Mouse (Mus musculus): Measurements from ENCODE around the gene Phactr4. TPM values are rescaled to one million over a fixed set of nuclear protein-coding genes. Genes with fewer than 3 reads are reported as not detected.

Phactr4 gene
- polyA plus RNA-seq, 1 experiment from 2014 or later, result 20.8 TPM

GRCm38 (mm10) chr4:132350854-132351253, 71.4 kb downstream of the Phactr4 start:
- Histone ChIP-seq H3K4me1 (replicated peaks; ENCODE audit: control insufficient read depth, insufficient read depth, low read length) (peaks cover 13% of the 10 kb centered on the region; the same call in 1 of the 2 replicates), H3K9ac (ENCODE audit: low read length) (no peak overlapping the region), H3K27ac (ENCODE audit: low read length) (no peak overlapping the region), H3K4me2 (ENCODE audit: low read depth, low read length) (no peak overlapping the region), H3K4me3 (ENCODE audit: low read length) (no peak overlapping the region), H3K36me3 (ENCODE audit: control insufficient read depth, insufficient read depth, low read length) (peaks cover 9% of the 10 kb centered on the region; the same call in 1 of the 2 replicates), H3K9me3 (ENCODE audit: control insufficient read depth, low read length) (no peaks in the 10 kb centered on the region), H3K27me3 (ENCODE audit: control insufficient read depth, insufficient read depth, low read depth, low read length) (no peaks in the 10 kb centered on the region)
- WGBS, result 68% methylated on average over 3 of the region's 3 CpGs
- ATAC-seq (ENCODE audit: low read depth), result no peak

GRCm38 (mm10) chr4:132350123-132350740, 72.1 kb downstream of the Phactr4 start:
- Histone ChIP-seq H3K4me3 (ENCODE audit: low read length) (no peak overlapping the region), H3K4me2 (ENCODE audit: low read depth, low read length) (no peak overlapping the region), H3K36me3 (ENCODE audit: control insufficient read depth, insufficient read depth, low read length) (peaks cover 9% of the 10 kb centered on the region; the same call in 1 of the 2 replicates), H3K9ac (ENCODE audit: low read length) (no peak overlapping the region), H3K27ac (ENCODE audit: low read length) (no peak overlapping the region), H3K4me1 (replicated peaks; ENCODE audit: control insufficient read depth, insufficient read depth, low read length) (peaks cover 14% of the 10 kb centered on the region; the same call in 1 of the 2 replicates), H3K9me3 (ENCODE audit: control insufficient read depth, low read length) (no peaks in the 10 kb centered on the region), H3K27me3 (ENCODE audit: control insufficient read depth, insufficient read depth, low read depth, low read length) (no peaks in the 10 kb centered on the region)
- WGBS, result 39% methylated on average over 2 of the region's 2 CpGs
- ATAC-seq (ENCODE audit: low read depth), result no peak

GRCm38 (mm10) chr4:132349495-132350122, 72.7 kb downstream of the Phactr4 start:
- no peak overlapping the region for H3K9ac ChIP-seq (ENCODE audit: low read length)
- whole genome bisulfite sequencing, result 60% methylated on average over 3 of the region's 3 CpGs
- H3K4me3 ChIP-seq (ENCODE audit: low read length), result no peak overlapping the region
- no peak overlapping the region for H3K4me2 ChIP-seq (ENCODE audit: low read depth, low read length)
- peaks cover 9% of the 10 kb centered on the region; the same call in 1 of the 2 replicates for H3K36me3 ChIP-seq (ENCODE audit: control insufficient read depth, insufficient read depth, low read length)
- no peaks in the 10 kb centered on the region for H3K9me3 ChIP-seq (ENCODE audit: control insufficient read depth, low read length)
- H3K4me1 ChIP-seq (replicated peaks; ENCODE audit: control insufficient read depth, insufficient read depth, low read length), result peaks cover 17% of the 10 kb centered on the region
- H3K27me3 ChIP-seq (ENCODE audit: control insufficient read depth, insufficient read depth, low read depth, low read length), result no peaks in the 10 kb centered on the region
- ATAC-seq (ENCODE audit: low read depth), result no peak
- no peak overlapping the region for H3K27ac ChIP-seq (ENCODE audit: low read length)

GRCm38 (mm10) chr4:132346661-132347060, 75.6 kb downstream of the Phactr4 start:
- no peak overlapping the region for H3K9ac ChIP-seq (ENCODE audit: low read length)
- no peak for ATAC-seq (ENCODE audit: low read depth)
- no peak overlapping the region for H3K4me3 ChIP-seq (ENCODE audit: low read length)
- peaks cover 9% of the 10 kb centered on the region; the same call in 1 of the 2 replicates for H3K36me3 ChIP-seq (ENCODE audit: control insufficient read depth, insufficient read depth, low read length)
- no peak overlapping the region for H3K4me2 ChIP-seq (ENCODE audit: low read depth, low read length)
- peaks cover 32% of the 10 kb centered on the region for H3K4me1 ChIP-seq (replicated peaks; ENCODE audit: control insufficient read depth, insufficient read depth, low read length)
- H3K9me3 ChIP-seq (ENCODE audit: control insufficient read depth, low read length), result no peaks in the 10 kb centered on the region
- no peak overlapping the region for H3K27ac ChIP-seq (ENCODE audit: low read length)
- H3K27me3 ChIP-seq (ENCODE audit: control insufficient read depth, insufficient read depth, low read depth, low read length), result no peaks in the 10 kb centered on the region
- 56% methylated on average over 3 of the region's 3 CpGs for WGBS

- Histone ChIP-seq H3K36me3 (ENCODE audit: control insufficient read depth, insufficient read depth, low read length) (peaks cover 9% of the 10 kb centered on the region; the same call in 1 of the 2 replicates), H3K27ac (ENCODE audit: low read length) (no peak overlapping the region), H3K9me3 (ENCODE audit: control insufficient read depth, low read length) (no peaks in the 10 kb centered on the region), H3K9ac (ENCODE audit: low read length) (no peak overlapping the region), H3K4me3 (ENCODE audit: low read length) (no peak overlapping the region), H3K4me2 (ENCODE audit: low read depth, low read length) (no peak overlapping the region), H3K27me3 (ENCODE audit: control insufficient read depth, insufficient read depth, low read depth, low read length) (no peaks in the 10 kb centered on the region), H3K4me1 (replicated peaks; ENCODE audit: control insufficient read depth, insufficient read depth, low read length) (peaks cover 29% of the 10 kb centered on the region)
- WGBS, result 78% methylated on average over 4 of the region's 4 CpGs
- no peak for ATAC-seq (ENCODE audit: low read depth)
Measured at GRCm38 (mm10) chr4:132346261-132346660, 76.0 kb downstream of the Phactr4 start.

GRCm38 (mm10) chr4:132345843-132346212, 76.5 kb downstream of the Phactr4 start:
- H3K9ac ChIP-seq (ENCODE audit: low read length), result no peak overlapping the region
- no peak for ATAC-seq (ENCODE audit: low read depth)
- no peaks in the 10 kb centered on the region for H3K27me3 ChIP-seq (ENCODE audit: control insufficient read depth, insufficient read depth, low read depth, low read length)
- H3K4me3 ChIP-seq (ENCODE audit: low read length), result no peak overlapping the region; the same call in 1 of the 2 replicates
- no peaks in the 10 kb centered on the region for H3K9me3 ChIP-seq (ENCODE audit: control insufficient read depth, low read length)
- WGBS, result 37% methylated on average over 5 of the region's 5 CpGs
- peaks cover 5% of the 10 kb centered on the region; the same call in 1 of the 2 replicates for H3K36me3 ChIP-seq (ENCODE audit: control insufficient read depth, insufficient read depth, low read length)
- peak overlapping the region; percentile 6; the same call in 1 of the 2 replicates for H3K27ac ChIP-seq (ENCODE audit: low read length)
- H3K4me1 ChIP-seq (replicated peaks; ENCODE audit: control insufficient read depth, insufficient read depth, low read length), result peaks cover 26% of the 10 kb centered on the region
- no peak overlapping the region for H3K4me2 ChIP-seq (ENCODE audit: low read depth, low read length)

GRCm38 (mm10) chr4:132345135-132345842, 77.0 kb downstream of the Phactr4 start:
- Histone ChIP-seq H3K9ac (ENCODE audit: low read length) (peak overlapping the region; percentile 89), H3K4me1 (replicated peaks; ENCODE audit: control insufficient read depth, insufficient read depth, low read length) (peaks cover 26% of the 10 kb centered on the region), H3K4me3 (ENCODE audit: low read length) (peak overlapping the region; percentile 88), H3K4me2 (ENCODE audit: low read depth, low read length) (peak overlapping the region; percentile 89), H3K36me3 (ENCODE audit: control insufficient read depth, insufficient read depth, low read length) (no peaks in the 10 kb centered on the region), H3K27me3 (ENCODE audit: control insufficient read depth, insufficient read depth, low read depth, low read length) (no peaks in the 10 kb centered on the region), H3K9me3 (ENCODE audit: control insufficient read depth, low read length) (no peaks in the 10 kb centered on the region), H3K27ac (ENCODE audit: low read length) (peak overlapping the region; percentile 60)
- peak; percentile 93 for ATAC-seq (ENCODE audit: low read depth)
- WGBS, result under 1% methylated on average over 68 of the region's 83 CpGs

GRCm38 (mm10) chr4:132344403-132345134, 77.7 kb downstream of the Phactr4 start:
- ATAC-seq (ENCODE audit: low read depth), result 0 out of 2 replicates have a peak, but pooled peaks have one; percentile 13
- Histone ChIP-seq H3K9ac (ENCODE audit: low read length) (peak overlapping the region; percentile 89), H3K9me3 (ENCODE audit: control insufficient read depth, low read length) (no peaks in the 10 kb centered on the region), H3K36me3 (ENCODE audit: control insufficient read depth, insufficient read depth, low read length) (peaks cover 2% of the 10 kb centered on the region; the same call in 1 of the 2 replicates), H3K4me2 (ENCODE audit: low read depth, low read length) (peak overlapping the region; percentile 89), H3K4me1 (replicated peaks; ENCODE audit: control insufficient read depth, insufficient read depth, low read length) (peaks cover 26% of the 10 kb centered on the region), H3K27me3 (ENCODE audit: control insufficient read depth, insufficient read depth, low read depth, low read length) (no peaks in the 10 kb centered on the region), H3K27ac (ENCODE audit: low read length) (no peak overlapping the region), H3K4me3 (ENCODE audit: low read length) (peak overlapping the region; percentile 88)
- WGBS, result 3% methylated on average over 13 of the region's 13 CpGs

Measured in lung, embryonic 16.5 days (tissue).